Mouse (Mus musculus) left cerebral cortex, adult 8-10 months (tissue): ENCODE data around the gene Usp54. TPM values are rescaled to one million over a fixed set of nuclear protein-coding genes. Genes with fewer than 3 reads are reported as not detected.
A peak's percentile ranks its signal among the peaks of the same experiment; 100 is the strongest.
"Not testable (repeated sequence)": the region's sequence is repeated elsewhere in the genome, so short reads cannot be mapped to it uniquely, and the experiment has no call there.

Experiments used
- DNase-seq, 2 experiments: peaks; one replicate each; pipeline ENCODE4 v3.0.0; 2022; ENCODE audit warnings: low spot score in 2 of 2
- total RNA-seq, 4 experiments: library from RNA; stranded (reverse); gene quantifications; 2 replicates each; pipeline ENCODE4 v1.2.4; 2022

Usp54 gene
- total RNA-seq, 4 experiments from 2014 or later: 52.2 to 58.6 (median 54.9) TPM

DNA sequence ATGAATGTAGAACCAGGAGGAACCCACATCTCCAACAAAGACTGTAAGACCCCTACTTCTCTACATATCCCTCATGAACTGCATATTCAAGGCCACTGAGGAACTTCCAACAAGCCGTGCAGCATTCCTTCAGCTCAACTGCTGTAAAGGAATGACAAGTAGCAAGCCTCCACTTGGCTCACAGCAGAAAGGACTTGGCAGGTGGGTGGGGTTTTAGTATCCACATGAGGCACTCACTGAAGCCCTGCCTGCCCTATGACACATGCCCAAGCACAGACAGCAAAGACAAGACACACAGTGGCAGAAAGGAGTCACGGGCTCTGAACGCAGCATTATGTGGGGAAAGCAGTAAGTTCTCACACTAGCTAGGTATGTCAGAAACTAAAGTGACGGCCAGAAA, 30.7 kb downstream of the Usp54 start:
- DNase-seq: no peak

GRCm38 (mm10) chr14:20609519-20609918, 31.3 kb downstream of the Usp54 start:
- DNase-seq: no peak

- no peak for DNase-seq
Observed at GRCm38 (mm10) chr14:20607396-20608126, 33.3 kb downstream of the Usp54 start.

DNA sequence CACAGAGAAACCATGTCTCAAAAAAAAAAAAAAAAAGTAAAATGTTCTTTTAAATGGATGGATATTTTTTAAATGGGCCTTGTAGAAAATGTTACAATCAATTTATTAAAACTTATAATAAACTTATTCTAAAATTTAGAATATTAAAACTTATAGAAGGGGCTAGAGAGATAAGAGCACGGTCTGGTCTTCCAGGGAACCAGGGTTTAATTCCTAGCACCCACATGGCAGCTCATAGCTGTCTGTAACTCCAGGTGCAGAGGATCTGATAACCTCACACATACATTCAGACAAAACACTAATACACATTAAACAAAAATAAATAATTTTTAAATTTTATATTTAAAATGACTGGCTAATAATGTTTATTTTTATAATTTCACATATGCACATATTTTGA, 39.6 kb downstream of the Usp54 start:
- no peak for DNase-seq

DNA sequence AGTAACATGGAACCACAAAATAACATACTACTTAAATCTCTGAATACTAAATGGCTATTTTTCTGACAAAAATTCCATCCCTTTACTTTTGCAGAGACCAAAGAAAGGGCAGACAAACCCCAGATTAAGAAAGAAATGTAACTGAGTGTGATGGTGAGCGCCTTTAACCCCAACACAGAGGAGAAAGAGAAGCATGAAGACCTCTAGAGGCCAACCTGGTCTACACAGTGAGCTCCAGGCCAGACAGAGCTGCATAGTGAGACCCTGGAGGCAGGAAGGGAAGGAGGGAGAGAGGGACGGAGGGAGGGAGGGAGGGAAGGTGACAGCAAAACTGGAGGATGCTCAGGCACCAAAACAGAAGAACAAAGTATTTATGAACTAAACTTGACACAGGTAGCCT, 40.7 kb downstream of the Usp54 start:
- DNase-seq: no peak

GRCm38 (mm10) chr14:20599542-20599941, 41.3 kb downstream of the Usp54 start:
- DNase-seq: no peak

DNA sequence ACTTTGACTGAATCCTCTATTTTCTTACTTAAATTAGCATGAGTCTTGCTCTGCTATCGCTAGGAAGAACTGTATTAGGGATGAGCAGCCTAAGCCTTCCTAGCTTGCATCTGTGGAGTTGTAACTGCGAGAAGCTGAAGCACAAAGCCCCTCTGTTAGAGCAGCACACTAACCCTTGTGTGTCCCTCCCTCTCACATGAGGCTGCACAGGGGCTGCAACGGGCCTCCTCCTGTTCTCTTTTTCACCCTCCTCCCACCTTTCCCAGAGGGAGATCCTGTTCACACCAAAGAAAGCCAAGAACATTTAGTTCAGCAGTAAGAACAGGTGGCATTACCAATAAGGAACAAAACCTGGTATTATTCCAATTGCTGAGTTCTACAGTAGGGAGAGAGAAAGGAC, 45.1 kb downstream of the Usp54 start:
- peak in 1 of 2 experiments; percentile 73 for DNase-seq

DNA sequence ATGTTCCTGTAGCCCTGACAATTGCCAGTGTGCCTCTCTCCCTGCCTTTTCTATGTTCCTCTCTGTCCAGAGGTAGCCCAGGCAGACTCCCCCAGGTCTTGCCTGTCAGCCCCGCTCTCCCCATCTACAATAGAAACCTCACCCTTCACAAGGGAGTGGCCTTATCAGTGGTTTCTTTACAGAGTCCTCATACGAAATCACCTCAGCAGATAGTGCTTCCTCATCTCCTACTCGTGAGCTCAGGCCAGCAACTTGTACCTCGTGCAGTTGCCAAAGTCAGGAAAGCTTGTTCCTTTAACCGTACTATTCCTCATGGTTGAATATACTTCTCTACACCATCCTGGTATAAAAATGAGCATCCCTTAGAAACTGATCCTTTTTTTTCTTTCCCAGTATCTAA, 53.4 kb downstream of the Usp54 start:
- no peak for DNase-seq

DNA sequence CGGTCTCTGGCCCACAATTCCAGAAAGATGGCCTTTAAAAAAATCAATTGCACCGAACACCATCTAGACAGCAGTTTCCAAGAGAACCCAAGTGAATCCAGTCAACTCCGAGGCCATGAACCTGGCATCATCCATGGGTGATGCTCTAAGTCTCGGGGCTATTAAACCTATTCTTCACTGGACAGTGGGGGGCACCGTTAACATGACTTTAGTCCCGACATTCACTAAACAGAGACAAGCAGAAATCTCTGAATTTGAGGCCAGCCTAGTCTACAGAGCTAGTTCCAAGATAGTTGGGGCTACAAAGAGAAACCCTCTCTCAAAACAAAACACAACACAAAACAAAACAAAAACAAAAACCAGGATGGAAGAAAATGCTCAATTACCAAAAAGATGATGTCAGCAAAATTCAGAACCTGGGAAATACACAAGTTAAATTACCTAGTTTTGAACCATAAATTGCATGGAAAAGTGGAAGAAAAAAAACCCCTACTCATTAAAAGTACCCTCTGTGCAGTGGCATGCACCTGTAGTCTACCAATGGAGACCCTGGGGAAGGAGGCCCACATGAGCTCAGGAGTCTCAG, 61.9 kb downstream of the Usp54 start:
- DNase-seq: no peak

GRCm38 (mm10) chr14:20576179-20576578, 64.7 kb downstream of the Usp54 start:
- peak; percentile 33 to 59 for DNase-seq

DNA sequence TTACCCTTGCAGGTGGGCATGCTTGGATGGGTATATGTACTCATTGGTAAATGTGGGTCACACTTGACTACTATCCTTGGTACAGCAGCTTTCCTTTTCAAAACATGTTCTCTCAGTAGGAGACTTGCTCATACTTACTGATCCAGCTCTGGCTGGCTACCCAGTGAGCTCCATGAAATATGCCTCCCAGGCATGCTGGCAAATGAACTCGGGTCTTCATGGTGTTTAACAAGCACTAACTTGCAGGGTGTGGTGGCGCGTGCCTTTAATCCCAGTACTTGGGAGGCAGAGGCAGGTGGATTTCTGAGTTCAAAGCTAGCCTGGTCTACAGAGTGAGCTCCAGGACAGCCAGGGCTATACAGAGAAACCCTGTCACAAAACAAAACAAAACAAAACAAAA, 67.7 kb downstream of the Usp54 start:
- not testable (repeated sequence) for DNase-seq

DNA sequence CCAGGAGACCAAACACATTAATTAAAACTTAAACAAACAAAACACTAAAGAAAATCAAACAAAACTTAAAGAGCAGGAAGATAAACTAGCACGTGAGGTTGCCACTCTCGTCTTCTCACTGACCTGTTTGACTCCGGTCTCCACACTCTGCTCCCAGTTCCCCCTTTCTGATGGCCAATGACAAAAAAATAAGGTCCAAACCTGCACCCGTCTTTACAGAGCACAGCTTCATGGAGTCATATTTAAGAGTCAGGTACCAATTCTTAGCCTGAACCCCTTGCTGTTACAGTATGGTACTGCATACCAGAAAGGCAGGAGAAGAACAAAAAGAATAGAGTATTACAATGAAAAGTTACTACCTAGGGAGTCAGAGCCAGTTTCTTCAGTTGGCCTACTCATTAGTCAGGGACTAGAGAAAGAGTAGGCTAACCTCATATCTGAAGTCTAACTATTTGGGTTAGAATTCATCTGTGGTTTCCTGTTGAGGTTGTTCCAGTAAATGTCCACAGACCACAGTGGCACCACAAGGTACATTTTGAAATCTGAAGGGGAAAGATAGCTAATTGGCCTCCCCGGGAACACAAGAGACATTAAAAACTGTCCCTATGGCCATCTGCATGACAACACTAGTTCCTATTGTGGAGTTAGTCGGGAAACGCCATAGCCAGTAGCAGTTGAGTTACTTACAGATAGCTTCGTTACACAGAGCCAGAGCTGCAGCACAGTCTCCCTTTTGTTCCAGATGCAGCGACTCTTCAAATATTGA, 75.4 kb downstream of the Usp54 start:
- no peak for DNase-seq

DNA sequence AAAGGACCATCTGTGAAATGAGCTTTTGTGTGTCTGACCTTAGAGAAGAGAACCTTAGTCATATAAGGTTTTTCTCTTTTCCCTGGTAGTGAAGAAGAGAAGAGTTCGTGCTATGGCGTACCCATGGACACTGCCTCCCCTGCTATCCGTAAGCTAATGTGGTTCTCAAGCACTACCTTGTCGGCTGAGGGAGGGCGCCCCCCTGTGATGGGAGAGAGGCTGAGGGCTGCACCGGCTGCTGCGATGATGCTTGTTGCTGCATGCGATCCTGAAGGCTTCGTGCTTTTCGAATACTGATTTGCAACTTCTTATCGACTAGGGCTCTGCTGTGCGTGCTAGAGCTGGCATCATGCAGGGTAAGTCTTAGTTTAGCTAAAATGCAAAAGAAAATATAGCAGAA, 76.2 kb downstream of the Usp54 start:
- DNase-seq: no peak

- DNase-seq: no peak
Observed at GRCm38 (mm10) chr14:20561897-20562296, 79.0 kb downstream of the Usp54 start.

DNA sequence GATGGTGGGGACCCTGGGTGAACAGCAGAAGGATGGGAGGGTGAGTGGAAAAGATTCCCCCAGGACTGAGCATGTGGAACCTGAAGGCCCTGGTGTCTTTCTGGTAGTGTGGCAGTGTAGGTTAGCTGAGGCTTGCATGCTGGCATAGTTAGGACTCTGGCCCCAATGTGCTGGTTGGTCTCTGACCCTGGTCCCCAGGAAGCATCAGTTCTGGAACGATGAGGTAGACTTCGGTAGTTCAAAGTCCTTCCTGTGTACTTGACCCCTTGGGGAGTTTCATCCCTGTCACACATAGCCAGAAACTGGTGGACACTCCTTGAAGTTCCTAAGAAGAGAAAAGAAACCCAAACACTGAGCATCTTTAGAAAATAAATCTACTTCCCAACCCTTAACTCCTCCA, 90.7 kb downstream of the Usp54 start:
- no peak for DNase-seq

GRCm38 (mm10) chr14:20546415-20546814, 94.4 kb downstream of the Usp54 start, which contains the start of gene Ppp3cb:
Gene Ppp3cb, minus strand, starts transcription at chr14:20546573.
- peak; percentile 63 to 65 for DNase-seq

DNA sequence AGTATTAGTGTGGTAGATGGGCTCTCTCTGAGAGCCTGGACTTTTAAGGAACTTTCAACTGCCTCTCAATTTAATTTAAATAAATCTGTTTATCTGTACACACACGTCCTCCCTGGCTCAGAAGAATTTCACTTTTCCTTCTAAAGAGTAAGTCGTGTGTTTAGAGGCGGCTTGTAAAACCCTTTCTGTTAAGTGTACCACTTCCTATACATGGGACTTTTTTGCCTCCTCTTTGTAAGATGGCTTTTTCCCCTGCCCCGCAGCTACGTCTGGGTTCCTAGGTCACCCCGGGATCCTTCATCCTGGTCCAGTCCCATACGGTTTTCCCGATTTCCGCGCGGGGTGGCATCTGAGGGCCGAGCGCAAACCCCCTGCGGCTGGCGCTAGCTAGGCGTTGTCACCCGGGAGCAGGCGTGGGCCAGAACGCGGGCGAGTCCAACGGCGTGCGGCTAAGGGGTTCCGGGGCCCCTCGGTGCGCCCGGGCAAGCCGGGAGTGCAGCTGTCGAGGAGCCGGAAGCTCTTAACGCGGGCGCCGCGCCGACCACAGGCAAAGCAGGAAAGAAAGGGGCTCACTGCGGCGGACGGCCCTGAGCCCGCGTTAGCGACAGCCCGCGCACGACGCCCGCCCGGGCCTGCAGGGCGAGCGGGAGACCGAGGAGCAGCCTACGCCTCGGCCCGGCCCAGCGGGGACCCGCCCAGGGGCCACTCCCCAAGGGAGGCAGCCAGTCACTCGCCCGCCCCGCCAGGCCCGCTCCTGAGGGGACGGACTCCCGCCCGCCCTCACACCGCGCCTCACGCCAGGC, 95.1 kb downstream of the Usp54 start:
- peak; percentile 65 to 80 for DNase-seq

- DNase-seq: no peak
Observed at GRCm38 (mm10) chr14:20544467-20545411, 96.1 kb downstream of the Usp54 start.

DNA sequence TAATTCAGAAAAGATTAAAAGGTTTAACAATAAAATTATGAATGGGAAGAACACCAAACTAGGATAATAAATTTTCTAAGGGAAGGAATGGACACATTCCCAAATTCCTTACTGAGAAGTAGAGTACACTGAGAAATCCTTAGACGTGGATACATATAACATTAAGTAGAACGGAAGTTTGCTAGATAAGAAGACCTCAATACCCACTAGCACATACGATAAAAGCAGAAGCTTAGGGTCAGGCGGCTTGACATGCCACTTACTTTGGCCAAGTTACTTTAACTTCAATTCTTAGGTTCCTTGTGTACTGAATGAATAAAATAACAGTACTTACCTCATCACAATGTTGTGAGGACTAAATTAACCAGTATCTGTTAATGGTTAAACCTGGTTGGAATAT, 111.2 kb downstream of the Usp54 start:
- no peak for DNase-seq

GRCm38 (mm10) chr14:20520179-20520578, 120.7 kb downstream of the Usp54 start:
- DNase-seq: peak in 1 of 2 experiments; percentile 15
